Mouse (Mus musculus) right cerebral cortex, postnatal 36 days (tissue): ENCODE results near the gene Cmbl.
"Not testable (repeated sequence)": the region's sequence is repeated elsewhere in the genome, so short reads cannot be mapped to it uniquely, and the experiment has no call there.

ENCODE experiments used
- DNase-seq, 2 experiments: peaks; one replicate each; pipeline ENCODE4 v3.0.0; 2022; ENCODE audit warnings: low spot score in 2 of 2, mixed read lengths in 1 of 2

Cmbl gene

GRCm38 (mm10) chr15:31542013-31542958, 22.9 kb upstream of the Cmbl start:
- no peak for DNase-seq

DNA sequence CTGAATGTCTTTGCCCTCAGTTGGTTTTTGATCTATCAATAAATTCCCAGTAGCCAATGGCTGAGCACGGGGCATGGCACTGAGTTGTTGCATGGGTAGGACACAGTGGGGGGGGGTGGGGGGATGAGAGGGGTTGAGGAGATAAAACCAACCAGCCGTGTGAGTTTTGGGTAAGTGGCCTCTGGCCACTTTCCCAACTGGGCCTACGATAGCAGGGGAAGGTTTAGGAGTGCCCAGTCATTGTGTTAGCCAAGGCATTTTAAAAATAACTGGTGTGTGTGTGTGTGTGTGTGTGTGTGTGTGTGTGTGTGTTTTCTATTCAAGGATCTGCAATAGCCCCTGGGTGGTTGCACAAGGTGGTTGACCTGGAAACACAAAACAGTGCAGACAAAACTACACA, 21.9 kb upstream of the Cmbl start:
- DNase-seq: no peak

DNA sequence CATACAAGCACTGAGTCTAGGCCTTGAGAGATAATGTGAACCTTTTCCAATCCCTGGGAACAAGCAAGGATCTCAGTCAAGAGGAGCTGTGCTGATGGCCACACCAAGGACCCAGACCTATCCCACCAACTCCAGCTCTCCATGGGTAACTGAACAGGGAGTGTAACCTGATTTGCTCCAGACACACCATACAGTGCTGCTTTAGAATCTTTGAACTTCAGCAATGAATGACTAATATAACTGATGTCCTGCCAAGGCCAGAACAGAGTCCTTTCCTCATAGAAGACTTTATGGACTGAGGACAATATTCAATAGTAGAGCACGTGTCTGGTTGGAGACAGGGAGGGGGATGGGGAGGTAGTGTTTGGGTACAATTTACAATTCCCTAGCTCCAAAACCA, 20.1 kb upstream of the Cmbl start:
- DNase-seq: no peak

DNA sequence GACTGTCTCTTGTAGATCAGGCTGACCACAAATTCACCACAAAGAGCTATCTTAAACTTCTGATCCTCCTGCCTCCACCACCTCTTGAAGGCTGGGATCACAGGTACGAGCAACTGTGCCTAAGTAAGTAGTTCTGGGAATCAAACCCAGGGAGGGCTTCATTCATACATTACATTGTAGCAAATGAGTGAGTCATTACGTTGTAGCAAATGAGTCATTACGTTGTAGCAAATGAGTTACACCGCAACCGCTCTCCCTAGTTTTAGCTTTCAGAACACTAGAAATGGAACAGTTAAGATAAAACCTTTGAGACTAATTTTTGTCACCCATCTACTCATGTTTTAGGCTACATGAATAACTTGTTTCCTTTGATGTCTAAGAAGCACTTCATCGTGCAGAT, 18.9 kb upstream of the Cmbl start:
- no peak for DNase-seq

DNA sequence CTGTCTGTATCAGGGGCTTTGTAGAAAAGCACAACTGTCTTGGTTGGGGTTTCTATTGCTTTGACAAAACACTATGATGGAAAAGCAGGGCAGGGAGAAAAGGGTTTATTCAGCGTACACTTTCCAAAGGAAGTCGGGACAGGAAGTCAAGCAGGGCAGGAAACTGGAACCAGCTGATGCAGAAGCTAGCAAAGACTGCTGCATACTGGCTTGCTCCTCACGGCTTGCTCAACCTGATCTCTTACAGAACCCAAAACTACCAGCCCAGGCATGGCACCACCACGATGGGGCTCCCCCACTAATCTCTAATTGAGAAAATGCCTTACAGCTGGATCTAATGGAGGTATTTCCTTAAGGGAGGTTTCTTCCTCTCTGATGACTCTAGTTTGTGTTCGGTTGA, 17.8 kb upstream of the Cmbl start:
- no peak for DNase-seq

GRCm38 (mm10) chr15:31550381-31550780, 14.8 kb upstream of the Cmbl start:
- DNase-seq: no peak

GRCm38 (mm10) chr15:31554855-31555254, 10.3 kb upstream of the Cmbl start:
- no peak for DNase-seq

DNA sequence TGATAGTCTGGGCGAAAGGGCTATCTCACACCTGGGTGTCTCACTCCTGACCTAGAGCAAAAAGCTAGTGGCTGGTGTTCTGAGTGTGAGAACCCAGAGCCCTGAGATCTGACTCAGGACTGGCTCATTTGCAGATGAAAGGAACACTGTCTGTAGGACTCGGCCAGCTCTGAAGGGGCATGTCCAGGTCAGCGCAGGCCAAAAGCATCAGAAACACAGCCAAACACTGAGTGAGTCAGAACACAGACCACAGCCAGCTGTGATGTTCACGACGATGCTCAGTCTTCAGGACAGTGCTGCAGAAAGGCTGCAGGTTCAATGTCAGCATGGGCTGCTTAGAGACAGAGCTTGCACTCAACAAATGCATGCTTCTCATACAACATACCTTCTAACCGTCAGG, 3.8 kb upstream of the Cmbl start:
- DNase-seq: no peak

DNA sequence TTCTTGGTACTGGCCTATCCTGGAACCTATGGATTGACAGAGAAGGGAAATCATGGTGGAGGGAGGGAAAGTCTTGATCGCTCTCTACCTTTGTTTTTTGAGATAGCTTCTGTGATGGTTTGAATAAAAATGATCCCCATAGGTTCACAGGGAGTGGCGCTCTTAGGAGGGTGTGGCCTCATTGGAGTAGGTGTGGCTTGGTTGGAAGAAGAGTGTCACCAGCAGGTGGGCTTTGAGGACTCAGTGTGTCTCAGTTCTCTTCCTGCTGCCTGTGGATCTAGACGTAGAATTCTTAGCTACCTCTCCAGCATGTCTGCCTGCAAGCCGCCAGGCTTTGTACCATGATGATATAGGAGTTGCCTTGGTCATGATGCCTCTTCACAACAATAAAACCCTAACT, 3.2 kb upstream of the Cmbl start:
- no peak for DNase-seq

DNA sequence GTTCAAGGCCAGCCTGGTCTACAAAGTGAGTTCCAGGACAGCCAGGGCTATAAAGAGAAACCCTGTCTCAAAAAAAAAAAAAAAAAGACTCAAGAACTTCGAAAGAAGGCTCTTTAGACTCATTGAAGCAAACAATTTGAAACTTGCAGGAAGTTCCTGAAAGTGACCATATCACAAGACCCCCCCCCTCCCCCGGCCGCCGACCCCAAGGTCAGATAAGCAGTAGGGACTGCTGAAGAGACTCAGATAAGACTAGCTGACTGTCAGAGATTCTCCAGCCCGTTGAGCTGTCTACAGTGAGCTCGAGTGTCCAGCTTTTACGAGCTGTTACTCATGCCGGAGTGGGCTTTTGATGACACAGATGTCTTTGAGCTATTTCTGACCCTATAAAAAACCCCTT, 2.3 kb upstream of the Cmbl start:
- DNase-seq: no peak

DNA sequence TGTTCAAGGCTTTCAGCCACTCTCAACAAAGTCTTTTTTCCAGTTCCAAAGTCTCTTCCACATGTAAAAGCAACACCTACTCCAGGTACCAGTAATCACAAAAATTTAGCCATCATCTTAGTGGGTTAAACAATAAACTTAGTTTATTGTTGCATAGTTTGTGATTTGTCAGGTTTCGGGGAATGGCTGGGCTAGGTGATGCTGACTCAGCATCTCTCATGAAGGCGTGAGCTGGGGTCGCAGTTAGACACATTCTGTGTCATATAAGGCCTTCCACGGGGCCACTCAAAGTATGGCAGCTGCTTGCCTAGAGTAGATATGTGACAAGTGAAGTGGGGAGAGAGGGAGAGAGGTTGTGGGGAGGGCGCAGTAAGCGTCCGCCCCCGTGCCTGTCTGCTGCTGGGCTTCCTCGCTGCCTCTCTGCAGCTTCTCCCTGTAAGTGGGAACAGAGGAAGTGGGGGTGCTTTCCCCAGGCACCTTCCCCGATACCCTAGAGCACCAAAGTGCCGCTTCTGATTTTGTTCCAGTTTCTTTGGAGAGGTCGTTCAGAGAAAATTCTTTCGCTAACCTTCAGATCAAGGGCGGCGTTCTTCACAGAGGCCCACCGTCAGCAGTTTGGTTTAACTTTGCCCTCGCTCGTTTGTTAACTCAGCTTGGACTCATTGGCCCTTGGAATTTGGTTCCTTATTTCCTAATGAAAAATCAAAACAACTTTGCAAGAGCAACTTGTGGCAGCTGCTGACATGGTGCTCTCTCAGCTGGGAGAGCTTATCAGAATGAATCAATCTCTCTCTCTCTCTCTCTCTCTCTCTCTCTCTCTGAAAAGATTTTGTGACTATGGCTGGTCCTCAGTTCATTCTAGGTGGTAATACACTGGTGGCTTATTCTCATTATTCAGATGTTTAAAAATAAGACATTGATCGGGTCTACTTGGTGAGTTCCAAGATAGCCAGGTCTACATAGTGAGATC, 1.3 kb upstream of the Cmbl start:
- DNase-seq: no peak

DNA sequence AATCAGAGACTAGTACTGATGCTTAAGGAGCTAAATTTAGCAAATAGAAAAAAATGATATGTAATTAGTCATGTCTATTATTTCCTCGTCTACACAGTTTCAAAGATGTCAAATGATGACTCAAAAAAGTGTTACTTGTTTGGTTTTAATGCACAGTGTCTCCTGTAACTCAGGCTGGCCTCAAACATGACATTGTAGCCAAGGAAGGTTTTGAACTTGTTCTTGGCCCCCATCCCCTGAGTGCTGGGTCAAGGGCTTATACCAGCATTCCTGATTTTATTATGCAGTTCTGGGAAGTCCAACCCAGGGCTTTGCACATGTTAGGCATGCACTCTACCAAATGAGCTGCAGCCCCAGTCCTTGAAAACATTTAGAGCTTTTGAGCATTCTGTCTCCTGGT, 597 bp downstream of the Cmbl start:
- no peak for DNase-seq

- DNase-seq: no peak
Observed at GRCm38 (mm10) chr15:31567431-31567830, 2.2 kb downstream of the Cmbl start.

GRCm38 (mm10) chr15:31568581-31568996, 3.4 kb downstream of the Cmbl start:
- DNase-seq: no peak

DNA sequence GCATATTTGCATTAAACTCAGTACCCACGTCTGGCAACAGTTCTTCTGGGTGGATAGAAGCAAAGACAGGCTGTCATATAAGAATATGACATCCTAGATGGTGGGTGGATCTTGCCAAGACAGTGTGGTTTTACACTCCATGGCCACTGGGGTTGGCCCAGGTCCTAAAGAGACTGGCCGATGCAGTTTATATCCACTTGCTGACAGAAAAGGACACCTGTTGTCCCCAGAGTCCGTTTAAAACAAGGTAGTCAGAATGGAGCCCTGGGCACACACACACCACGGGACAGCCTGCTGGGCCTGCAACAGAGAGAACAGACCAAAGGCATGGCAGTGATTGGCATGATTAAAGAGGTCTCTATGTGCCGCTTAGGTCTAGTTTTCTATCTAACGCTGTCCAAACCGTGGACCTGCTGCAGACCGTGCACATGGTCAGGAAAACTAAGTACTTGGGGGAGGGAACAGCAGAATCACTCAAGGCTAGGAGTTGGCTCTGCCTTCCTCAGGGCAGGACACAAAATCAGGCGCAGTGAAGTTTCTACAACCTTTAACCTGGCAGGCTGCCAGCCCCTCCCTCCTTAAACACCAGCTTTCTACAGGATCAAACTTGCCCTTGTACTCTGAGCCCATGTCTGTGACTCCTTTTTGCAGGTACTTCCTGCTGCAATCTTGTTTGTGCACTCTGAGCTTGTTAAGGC, 4.3 kb downstream of the Cmbl start:
- DNase-seq: no peak

- no peak for DNase-seq
Observed at GRCm38 (mm10) chr15:31570959-31571358, 5.8 kb downstream of the Cmbl start.

- peak; percentile 40 to 47 for DNase-seq
Observed at GRCm38 (mm10) chr15:31571906-31572722, 6.9 kb downstream of the Cmbl start.

DNA sequence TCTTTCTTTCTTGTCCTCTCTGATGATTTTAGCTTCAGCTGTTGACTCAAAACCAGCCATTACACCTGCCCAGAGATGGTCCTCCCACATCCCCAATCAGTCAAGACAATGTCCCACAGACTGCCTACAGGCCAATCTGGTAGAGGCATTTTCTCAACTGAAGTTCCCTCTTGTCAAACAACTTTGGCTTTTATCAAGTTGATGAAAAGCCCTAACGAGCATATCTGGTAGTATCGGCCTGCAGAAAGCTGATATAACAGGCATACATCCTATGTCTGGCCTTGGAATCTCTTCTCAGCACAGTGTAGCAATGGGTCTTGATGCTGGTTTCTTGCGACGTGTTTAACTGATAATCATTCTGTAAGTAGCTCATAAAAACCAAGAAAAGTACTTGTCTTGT, 8.1 kb downstream of the Cmbl start:
- DNase-seq: no peak

GRCm38 (mm10) chr15:31573692-31574091, 8.5 kb downstream of the Cmbl start:
- DNase-seq: no peak

- no peak for DNase-seq
Observed at GRCm38 (mm10) chr15:31576076-31576475, 10.9 kb downstream of the Cmbl start.

- not testable (repeated sequence) for DNase-seq
Observed at GRCm38 (mm10) chr15:31581086-31581485, 15.9 kb downstream of the Cmbl start.
